Comparison of ENCODE assay signal across 18 mouse cellular contexts in genomic region chr19:61064386-61064785, GRCm38 (mm10).
DNase-seq lines count a peak whose midpoint lies in the region; TF ChIP-seq lines count a peak whose summit lies in the region.
"Had no signal": no experiment of that assay in that cellular context is flagged by ENCODE, and none has a peak within 500 bp of the region (broad histone marks: within the 10 kb centered on the region; RNA-seq: fewer than 3 reads in every experiment).

No protein-coding gene starts in this region.

- peak; percentile 21 for DNase-seq in gastrocnemius, adult 18-20 months (ENCODE audit: low spot score)
- no peak for DNase-seq in gastrocnemius, postnatal 4 days (ENCODE audit: low spot score in 2 of 2)
- no peak for DNase-seq in layer of hippocampus, adult 2 months (ENCODE audit: low spot score in 2 of 2)
- DNase-seq in layer of hippocampus, postnatal 14 days (ENCODE audit: low spot score in 2 of 2): no peak
- peak; percentile 16 for DNase-seq in ES-CJ7 (ENCODE audit: low read depth, low spot score)
- peak; percentile 6 for DNase-seq in ZHBTc4 (ENCODE audit: low read depth, low spot score)
- no peak for DNase-seq in embryo, embryonic 10.5 days (ENCODE audit: low spot score)
- DNase-seq: embryo, embryonic 11 days; liver, embryonic 13.5 days; thymus, adult 2 months had no signal

- TF ChIP-seq CTCF in layer of hippocampus, adult 2 months (conservative IDR thresholded peaks at IDR 0.05): peak; percentile 56

- H3K27ac ChIP-seq in layer of hippocampus, adult 2 months: no peak overlapping the region
- H3K27ac ChIP-seq: embryonic facial prominence, embryonic 15.5 days; forebrain, embryonic 10.5 days; heart, embryonic 15.5 days; hindbrain, embryonic 13.5 days; intestine, embryonic 15.5 days; limb, embryonic 12.5 days; liver, embryonic 13.5 days; midbrain, embryonic 10.5 days; stomach, embryonic 15.5 days had no signal

- no peak overlapping the region for H3K4me3 ChIP-seq in layer of hippocampus, adult 2 months
- H3K4me3 ChIP-seq: embryonic facial prominence, embryonic 15.5 days; forebrain, embryonic 10.5 days; heart, embryonic 15.5 days; hindbrain, embryonic 13.5 days; intestine, embryonic 15.5 days; limb, embryonic 12.5 days; liver, embryonic 13.5 days; midbrain, embryonic 10.5 days; stomach, embryonic 15.5 days had no signal

Comparison
In these comparisons a context has a peak if more than half of its experiments do, and no peak if none do; other contexts are left out.
1. DNase-seq: peak in gastrocnemius, adult 18-20 months (single experiment), ES-CJ7 (single experiment) and ZHBTc4 (single experiment); none in gastrocnemius, postnatal 4 days (0 of 2), layer of hippocampus, adult 2 months (0 of 2), layer of hippocampus, postnatal 14 days (0 of 2) and embryo, embryonic 10.5 days (single experiment).